Mouse (Mus musculus) forebrain, embryonic 11.5 days (tissue): ENCODE results near the gene Nxf7. TPM values are rescaled to one million over a fixed set of nuclear protein-coding genes. Genes with fewer than 3 reads are reported as not detected.
"Not testable (repeated sequence)": the region's sequence is repeated elsewhere in the genome, so short reads cannot be mapped to it uniquely, and the experiment has no call there.

Source experiments
- ATAC-seq: fragments of 200-750 bp; cut with Nextera tagmentation; replicated peaks from 2 replicates; pipeline ENCODE4 v1.8.0; 2017; ENCODE audit warnings: moderate TSS enrichment; ENCODE audit not compliant: low FRiP score
- DNase-seq: peaks from one replicate; pipeline ENCODE4 v3.0.0-alpha.2; 2017; ENCODE audit warnings: low spot score
- H3K27ac ChIP-seq: fragments of 300-500 bp; sonication (generic); 2 replicates; pipeline ENCODE4 v1.5.1; 2014; ENCODE audit warnings: low read depth, low read length
- H3K27me3 ChIP-seq: fragments of 300-500 bp; sonication (generic); 2 replicates; pipeline ENCODE4 v1.6.1; 2014; ENCODE audit warnings: mild to moderate bottlenecking, low read length, mixed read lengths; ENCODE audit not compliant: control insufficient read depth, insufficient read depth
- H3K36me3 ChIP-seq: fragments of 300-500 bp; sonication (generic); 2 replicates; pipeline ENCODE4 v1.6.1; 2014; ENCODE audit warnings: mild to moderate bottlenecking, low read length, moderate library complexity, mixed read lengths; ENCODE audit not compliant: control insufficient read depth, insufficient read depth
- H3K4me1 ChIP-seq: fragments of 300-500 bp; sonication (generic); replicated peaks from 2 replicates; pipeline ENCODE4 v1.6.1; 2014; ENCODE audit warnings: low read length, mixed read lengths; ENCODE audit not compliant: control insufficient read depth, insufficient read depth
- H3K4me2 ChIP-seq: fragments of 300-500 bp; sonication (generic); 2 replicates; pipeline ENCODE4 v1.6.1; 2014; ENCODE audit warnings: low read depth, mild to moderate bottlenecking, low read length, moderate library complexity, mixed read lengths; ENCODE audit not compliant: severe bottlenecking
- H3K4me3 ChIP-seq: fragments of 300-500 bp; sonication (generic); 2 replicates; pipeline ENCODE4 v1.5.1; 2014; ENCODE audit warnings: low read depth, low read length
- H3K9ac ChIP-seq: fragments of 300-500 bp; sonication (generic); 2 replicates; pipeline ENCODE4 v1.6.1; 2014; ENCODE audit warnings: low read length
- H3K9me3 ChIP-seq: fragments of 300-500 bp; sonication (generic); 2 replicates; pipeline ENCODE4 v1.6.1; 2016; ENCODE audit warnings: low read length, mixed read lengths; ENCODE audit not compliant: control insufficient read depth
- WGBS: fragments of 180-500 bp; shearing (Covaris S2); extraction: QIAGEN DNeasy Blood & Tissue Kit; methylation state at CpG from one replicate; pipeline ENCODE4 v1.1.7; 2014; 5-methylcytosine and 5-hydroxymethylcytosine counted together
- polyA plus RNA-seq: library from polyadenylated mRNA; unstranded; fragments of >200 nt; fragmentation: Nextera tagmentation; extraction: Ambion mirVana; gene quantifications from 2 replicates; pipeline ENCODE4 v1.2.1, GENCODE M21; 2014

Gene Nxf7
- polyA plus RNA-seq, 1 experiment from 2014 or later: not detected

- not testable (repeated sequence) for DNase-seq, H3K9ac ChIP-seq
- WGBS: 65% methylated on average over 4 of the region's 4 CpGs
Observed at GRCm38 (mm10) chrX:135564934-135565333, 33.6 kb downstream of the Nxf7 start.

GRCm38 (mm10) chrX:135562841-135563240, 35.7 kb downstream of the Nxf7 start:
- Histone ChIP-seq H3K4me1 (no peaks in the 10 kb centered on the region), H3K27ac (no peak overlapping the region), H3K4me2 (no peak overlapping the region), H3K9ac (no peak overlapping the region), H3K27me3 (no peaks in the 10 kb centered on the region), H3K9me3 (no peaks in the 10 kb centered on the region), H3K36me3 (no peaks in the 10 kb centered on the region), H3K4me3 (no peak overlapping the region)
- 49% methylated on average over 2 of the region's 2 CpGs for WGBS
- DNase-seq: no peak
- ATAC-seq: no peak

More at GRCm38 (mm10) chrX:135564934-135565333, 33.6 kb downstream of the Nxf7 start:
- H3K9me3 ChIP-seq, ATAC-seq, H3K36me3 ChIP-seq, H3K27ac ChIP-seq, H3K4me1 ChIP-seq, H3K4me3 ChIP-seq, H3K4me2 ChIP-seq, H3K27me3 ChIP-seq: not testable (repeated sequence)

GRCm38 (mm10) chrX:135561693-135562092, 36.9 kb downstream of the Nxf7 start:
- not testable (repeated sequence) for H3K27ac ChIP-seq, DNase-seq, H3K9ac ChIP-seq, H3K27me3 ChIP-seq, H3K4me1 ChIP-seq, H3K4me3 ChIP-seq, H3K9me3 ChIP-seq, H3K4me2 ChIP-seq, H3K36me3 ChIP-seq, ATAC-seq
- WGBS: 69% methylated on average over 2 of the region's 2 CpGs

GRCm38 (mm10) chrX:135560933-135561332, 37.6 kb downstream of the Nxf7 start:
- DNase-seq, H3K27me3 ChIP-seq, H3K4me1 ChIP-seq, H3K4me3 ChIP-seq, H3K9ac ChIP-seq, H3K4me2 ChIP-seq, H3K36me3 ChIP-seq, H3K27ac ChIP-seq, H3K9me3 ChIP-seq, ATAC-seq: not testable (repeated sequence)
- 21% methylated on average over 4 of the region's 4 CpGs for WGBS

GRCm38 (mm10) chrX:135559665-135560064, 38.9 kb downstream of the Nxf7 start:
- WGBS: 31% methylated on average over 8 of the region's 8 CpGs
- H3K27me3 ChIP-seq, H3K4me3 ChIP-seq, ATAC-seq, H3K36me3 ChIP-seq, H3K4me2 ChIP-seq, DNase-seq, H3K27ac ChIP-seq, H3K9ac ChIP-seq, H3K9me3 ChIP-seq, H3K4me1 ChIP-seq: not testable (repeated sequence)

Other genes with a start within 250 kb of the Nxf7 start
- gene Gm5128, start 225.5 kb downstream of the Nxf7 start, polyA plus RNA-seq: not detected in 2 replicates
- not detected in 2 replicates for gene Gm7903, start 164.9 kb downstream of the Nxf7 start, polyA plus RNA-seq
- gene AV320801, start 104.2 kb downstream of the Nxf7 start, polyA plus RNA-seq: not detected in 2 replicates
- not detected in 2 replicates for gene Prame, start 28.9 kb upstream of the Nxf7 start, polyA plus RNA-seq
- gene Tcp11x2, start 95.0 kb upstream of the Nxf7 start, polyA plus RNA-seq: not detected in 2 replicates
- not detected in 2 replicates for gene Tmsb15a, start 126.5 kb upstream of the Nxf7 start, polyA plus RNA-seq
- gene Armcx5, start 144.0 kb upstream of the Nxf7 start, polyA plus RNA-seq: 9.7 and 10.2 TPM in 2 replicates
- gene Gprasp1, start 144.0 kb upstream of the Nxf7 start, polyA plus RNA-seq: 78.1 and 81.5 TPM in 2 replicates
- gene Bhlhb9, start 198.8 kb upstream of the Nxf7 start, polyA plus RNA-seq: 65.5 and 71.6 TPM in 2 replicates
- gene Gprasp2, start 240.3 kb upstream of the Nxf7 start, polyA plus RNA-seq: 41.2 and 42.7 TPM in 2 replicates